Mouse (Mus musculus) bone marrow macrophage, adult 2 months (primary cell): Measurements from ENCODE around the gene Syngap1.

Experiments used
- CTCF ChIP-seq: IDR thresholded peaks from 2 replicates; pipeline ENCODE4 v1.5.1; 2012; ENCODE audit warnings: low read depth, mild to moderate bottlenecking, low read length, moderate library complexity
- POLR2A ChIP-seq: IDR thresholded peaks from 2 replicates; pipeline ENCODE4 v1.6.1; 2012; ENCODE audit warnings: mild to moderate bottlenecking, low read depth, low read length, borderline replicate concordance

DNA sequence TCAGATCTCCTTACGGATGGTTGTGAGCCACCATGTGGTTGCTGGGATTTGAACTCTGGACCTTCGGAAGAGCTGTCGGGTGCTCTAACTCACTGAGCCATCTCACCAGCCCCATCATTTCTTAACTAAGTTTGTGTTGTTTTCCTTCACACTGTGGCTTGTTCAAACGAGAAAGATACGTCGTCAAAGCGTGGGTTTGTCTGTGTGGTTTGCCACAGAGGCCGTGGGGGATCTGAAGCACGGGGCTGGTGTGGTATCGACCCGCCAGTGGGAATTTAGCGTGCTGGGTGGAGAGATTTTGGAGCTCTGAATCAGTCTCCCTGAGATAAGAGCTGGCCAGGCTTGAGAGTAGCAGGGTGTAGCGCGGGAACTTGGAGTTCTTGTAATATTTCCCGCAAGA lies 57.2 kb downstream of the Syngap1 start:
- TF ChIP-seq CTCF = no peak
- no peak for TF ChIP-seq POLR2A
